Mouse (Mus musculus): Measurements from ENCODE around the gene Lmod3. TPM values are rescaled to one million over a fixed set of nuclear protein-coding genes. Genes with fewer than 3 reads are reported as not detected.
A peak's percentile ranks its signal among the peaks of the same experiment; 100 is the strongest.

Lmod3 gene
- polyA plus RNA-seq, 2 experiments = 11.9 to 12.2 TPM

DNA sequence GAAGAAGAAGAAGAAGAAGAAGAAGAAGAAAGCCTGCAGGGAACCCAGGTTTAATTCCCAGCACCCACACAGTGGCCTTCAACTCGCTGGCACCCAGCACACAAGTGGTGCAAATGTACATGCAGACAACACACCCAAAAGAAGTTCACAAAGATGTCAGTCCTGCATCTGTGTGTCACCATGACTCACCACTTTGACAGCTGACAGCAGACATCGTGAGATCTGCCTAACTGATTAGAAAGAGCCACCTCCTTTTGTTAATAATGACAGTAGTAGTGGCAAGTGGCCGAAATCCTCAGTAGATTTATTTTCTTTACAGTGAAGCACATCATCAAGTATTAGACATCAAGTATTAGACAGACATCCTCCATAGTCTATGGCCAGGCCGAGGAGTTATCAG, 45.5 kb downstream of the Lmod3 start:
- no peak overlapping the region for H3K27ac ChIP-seq (replicated peaks; ENCODE audit: low read depth, low read length)
- ATAC-seq (ENCODE audit: low FRiP score, low read depth) = no peak

DNA sequence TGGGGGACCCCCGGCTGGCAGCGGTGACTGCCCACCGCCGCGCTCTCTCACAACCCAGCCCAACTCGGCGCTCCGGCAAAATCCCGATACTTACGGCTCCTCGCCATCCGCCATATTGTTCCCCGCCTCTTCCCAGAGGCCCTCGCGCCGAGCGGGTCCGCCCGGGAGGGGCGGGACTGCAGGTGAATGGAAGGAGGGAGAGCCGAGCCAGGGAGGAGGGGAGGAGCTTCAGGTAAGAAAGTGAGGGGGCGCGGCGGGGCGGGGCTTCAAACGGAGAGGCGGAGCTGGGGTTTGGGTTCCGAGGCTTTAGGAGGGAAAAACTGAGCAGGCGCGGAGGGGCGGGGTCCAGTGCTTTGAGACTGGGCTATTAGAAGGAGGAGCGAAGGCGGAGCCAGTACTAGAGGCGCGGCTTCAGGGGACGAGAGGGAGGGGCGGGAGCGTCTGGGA, 47.1 kb downstream of the Lmod3 start, which contains the start of gene Uba3:
Gene Uba3 (minus strand): TSS at position 209 of the 447 bp plus-strand sequence.
- peak within 1 kb of the TSS; percentile 57 for H3K4me2 ChIP-seq (replicated peaks; ENCODE audit: low read depth, low read length, severe bottlenecking)
- WGBS = 1% methylated on average over 36 of the region's 38 CpGs
- H3K27me3 ChIP-seq (ENCODE audit: control insufficient read depth, insufficient read depth, low read length) = no peaks in the 10 kb centered on the region
- TF ChIP-seq POLR2A (IDR thresholded peaks at IDR 0.05; ENCODE audit: borderline replicate concordance, extremely low read depth, insufficient read depth, insufficient read length) = peak; percentile 92; the same call in 1 of the 2 replicates
- DNase-seq (ENCODE audit: low spot score) (peak; percentile 99), ATAC-seq (ENCODE audit: low FRiP score, low read depth) (peak; percentile 98)
- H3K36me3 ChIP-seq (ENCODE audit: control insufficient read depth, insufficient read depth, low read length) = peaks cover 8% of the 10 kb centered on the region; the same call in 1 of the 2 replicates
- peak within 1 kb of the TSS; percentile 85 for H3K4me3 ChIP-seq (replicated peaks; ENCODE audit: low read length)
- H3K4me1 ChIP-seq (ENCODE audit: control insufficient read depth, insufficient read depth, low read length) = peaks cover 9% of the 10 kb centered on the region
- H3K27ac ChIP-seq (replicated peaks; ENCODE audit: low read depth, low read length) = peak within 1 kb of the TSS; percentile 84
- H3K9ac ChIP-seq (ENCODE audit: low read depth, low read length, severe bottlenecking) = peak within 1 kb of the TSS; percentile 97
- no peaks in the 10 kb centered on the region for H3K9me3 ChIP-seq (ENCODE audit: control insufficient read depth, low read length)

More for the DNA sequence above, 45.5 kb downstream of the Lmod3 start:
- Histone ChIP-seq H3K4me2 (replicated peaks; ENCODE audit: low read depth, low read length, severe bottlenecking) (no peak overlapping the region), H3K4me3 (replicated peaks; ENCODE audit: low read length) (no peak overlapping the region), H3K9ac (ENCODE audit: low read depth, low read length, severe bottlenecking) (no peak overlapping the region), H3K27me3 (ENCODE audit: control insufficient read depth, insufficient read depth, low read length) (no peaks in the 10 kb centered on the region), H3K36me3 (ENCODE audit: control insufficient read depth, insufficient read depth, low read length) (no peaks in the 10 kb centered on the region), H3K4me1 (ENCODE audit: control insufficient read depth, insufficient read depth, low read length) (peaks cover 16% of the 10 kb centered on the region), H3K9me3 (ENCODE audit: control insufficient read depth, low read length) (no peaks in the 10 kb centered on the region)
- TF ChIP-seq POLR2A (IDR thresholded peaks at IDR 0.05; ENCODE audit: borderline replicate concordance, extremely low read depth, insufficient read depth, insufficient read length) = no peak
- no peak for DNase-seq (ENCODE audit: low spot score)
- 83% methylated on average over 4 of the region's 4 CpGs for WGBS

DNA sequence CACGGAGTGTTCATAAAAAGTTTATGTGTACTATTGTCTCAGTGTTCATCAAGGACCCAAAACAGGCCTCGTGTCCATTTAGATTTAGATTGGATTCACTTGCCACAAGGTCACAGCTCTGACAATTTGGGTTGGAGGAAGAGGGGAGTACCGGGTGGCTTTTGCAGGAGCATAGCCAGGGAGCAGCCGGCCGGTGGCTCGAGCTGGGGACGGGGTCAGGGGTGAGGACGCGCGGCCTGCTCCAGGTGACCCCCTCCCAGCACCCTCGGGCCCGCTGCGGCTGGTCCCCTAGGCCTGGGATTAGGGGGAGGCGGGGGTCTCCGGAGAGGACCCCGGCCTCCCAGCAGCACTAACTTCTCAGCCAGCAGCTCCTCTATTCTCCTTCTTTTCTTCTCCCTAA, 47.6 kb downstream of the Lmod3 start:
- TF ChIP-seq POLR2A (IDR thresholded peaks at IDR 0.05; ENCODE audit: borderline replicate concordance, extremely low read depth, insufficient read depth, insufficient read length) = no peak
- H3K9me3 ChIP-seq (ENCODE audit: control insufficient read depth, low read length) = no peaks in the 10 kb centered on the region
- DNase-seq (ENCODE audit: low spot score) (no peak), ATAC-seq (ENCODE audit: low FRiP score, low read depth) (no peak)
- H3K4me1 ChIP-seq (ENCODE audit: control insufficient read depth, insufficient read depth, low read length) = peaks cover 9% of the 10 kb centered on the region
- peaks cover 8% of the 10 kb centered on the region; the same call in 1 of the 2 replicates for H3K36me3 ChIP-seq (ENCODE audit: control insufficient read depth, insufficient read depth, low read length)
- WGBS = under 1% methylated on average over 14 of the region's 16 CpGs
- peak overlapping the region; percentile 85 for H3K4me3 ChIP-seq (replicated peaks; ENCODE audit: low read length)
- H3K9ac ChIP-seq (ENCODE audit: low read depth, low read length, severe bottlenecking) = peak overlapping the region; percentile 97
- H3K27me3 ChIP-seq (ENCODE audit: control insufficient read depth, insufficient read depth, low read length) = no peaks in the 10 kb centered on the region
- peak overlapping the region; percentile 57 for H3K4me2 ChIP-seq (replicated peaks; ENCODE audit: low read depth, low read length, severe bottlenecking)
- peak overlapping the region; percentile 84 for H3K27ac ChIP-seq (replicated peaks; ENCODE audit: low read depth, low read length)

DNA sequence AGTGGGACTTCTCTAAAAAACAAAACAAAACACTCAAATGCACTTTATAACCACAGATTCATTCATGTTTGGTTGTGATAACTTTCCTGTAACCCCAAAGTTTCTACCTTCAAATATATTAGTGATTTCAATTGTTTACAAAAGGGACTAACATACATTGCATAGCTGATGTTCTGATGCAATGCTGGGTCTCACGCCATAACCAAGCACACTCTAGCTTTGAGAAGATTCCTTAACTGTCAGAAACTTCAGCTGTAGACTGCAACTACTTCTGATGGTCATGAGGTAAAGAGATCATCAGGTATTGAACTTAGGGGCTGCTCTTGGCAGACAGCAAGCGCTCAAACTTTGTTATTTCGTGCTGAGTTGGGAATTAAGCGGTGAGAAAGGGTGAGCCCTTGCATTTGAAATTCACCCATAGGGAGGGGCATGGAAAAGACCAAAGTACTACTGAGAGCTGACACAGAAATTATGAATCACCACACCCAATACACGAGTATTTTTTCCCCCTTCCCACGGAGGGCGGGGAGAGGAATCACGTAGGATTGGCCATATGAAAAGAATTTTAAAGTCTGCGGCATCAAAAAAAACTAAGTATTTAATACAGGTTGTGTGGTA, 48.2 kb downstream of the Lmod3 start:
- Histone ChIP-seq H3K27ac (replicated peaks; ENCODE audit: low read depth, low read length) (no peak overlapping the region), H3K9me3 (ENCODE audit: control insufficient read depth, low read length) (no peaks in the 10 kb centered on the region), H3K4me2 (replicated peaks; ENCODE audit: low read depth, low read length, severe bottlenecking) (peak overlapping the region; percentile 57), H3K36me3 (ENCODE audit: control insufficient read depth, insufficient read depth, low read length) (peaks cover 8% of the 10 kb centered on the region; the same call in 1 of the 2 replicates), H3K27me3 (ENCODE audit: control insufficient read depth, insufficient read depth, low read length) (no peaks in the 10 kb centered on the region), H3K4me1 (ENCODE audit: control insufficient read depth, insufficient read depth, low read length) (peaks cover 9% of the 10 kb centered on the region), H3K4me3 (replicated peaks; ENCODE audit: low read length) (peak overlapping the region; percentile 85), H3K9ac (ENCODE audit: low read depth, low read length, severe bottlenecking) (peak overlapping the region; percentile 97)
- no peak for TF ChIP-seq POLR2A (IDR thresholded peaks at IDR 0.05; ENCODE audit: borderline replicate concordance, extremely low read depth, insufficient read depth, insufficient read length)
- WGBS = 10% methylated on average over 9 of the region's 9 CpGs
- ATAC-seq (ENCODE audit: low FRiP score, low read depth) = no peak
- peak; percentile 12 for DNase-seq (ENCODE audit: low spot score)

DNA sequence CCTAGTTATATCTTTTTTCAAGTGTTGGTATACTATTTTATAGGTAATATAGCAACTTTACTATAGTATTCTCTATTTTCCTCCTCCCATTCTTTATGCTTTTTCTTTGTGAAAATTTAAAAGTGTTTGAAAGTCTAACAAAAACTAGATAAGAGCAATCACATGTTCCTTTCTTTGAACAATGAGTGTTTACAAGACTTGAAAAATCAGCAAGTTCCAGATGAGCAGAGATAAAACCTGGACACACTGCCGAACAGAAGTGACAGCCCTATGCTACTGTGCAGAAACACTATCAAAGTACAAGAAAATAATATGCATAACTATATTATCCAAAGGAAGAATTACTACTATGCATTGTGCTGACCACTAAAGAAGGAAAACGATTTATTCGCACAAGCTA, 50.1 kb downstream of the Lmod3 start:
- Histone ChIP-seq H3K27me3 (ENCODE audit: control insufficient read depth, insufficient read depth, low read length) (no peaks in the 10 kb centered on the region), H3K9ac (ENCODE audit: low read depth, low read length, severe bottlenecking) (no peak overlapping the region), H3K4me2 (replicated peaks; ENCODE audit: low read depth, low read length, severe bottlenecking) (no peak overlapping the region), H3K4me1 (ENCODE audit: control insufficient read depth, insufficient read depth, low read length) (peaks cover 9% of the 10 kb centered on the region), H3K27ac (replicated peaks; ENCODE audit: low read depth, low read length) (no peak overlapping the region), H3K9me3 (ENCODE audit: control insufficient read depth, low read length) (no peaks in the 10 kb centered on the region), H3K4me3 (replicated peaks; ENCODE audit: low read length) (no peak overlapping the region), H3K36me3 (ENCODE audit: control insufficient read depth, insufficient read depth, low read length) (peaks cover 20% of the 10 kb centered on the region)
- no peak for DNase-seq (ENCODE audit: low spot score)
- ATAC-seq (ENCODE audit: low FRiP score, low read depth) = no peak
- 91% methylated on average over 3 of the region's 3 CpGs for WGBS
- TF ChIP-seq POLR2A (IDR thresholded peaks at IDR 0.05; ENCODE audit: borderline replicate concordance, extremely low read depth, insufficient read depth, insufficient read length) = no peak
